Mouse (Mus musculus): ENCODE data around the gene Pnpla5. TPM values are rescaled to one million over a fixed set of nuclear protein-coding genes. Genes with fewer than 3 reads are reported as not detected.
A peak's percentile ranks its signal among the peaks of the same experiment; 100 is the strongest.
"Not testable (repeated sequence)": the region's sequence is repeated elsewhere in the genome, so short reads cannot be mapped to it uniquely, and the experiment has no call there.

The Pnpla5 gene
- polyA plus RNA-seq, 1 experiment from 2014 or later, result not detected

DNA sequence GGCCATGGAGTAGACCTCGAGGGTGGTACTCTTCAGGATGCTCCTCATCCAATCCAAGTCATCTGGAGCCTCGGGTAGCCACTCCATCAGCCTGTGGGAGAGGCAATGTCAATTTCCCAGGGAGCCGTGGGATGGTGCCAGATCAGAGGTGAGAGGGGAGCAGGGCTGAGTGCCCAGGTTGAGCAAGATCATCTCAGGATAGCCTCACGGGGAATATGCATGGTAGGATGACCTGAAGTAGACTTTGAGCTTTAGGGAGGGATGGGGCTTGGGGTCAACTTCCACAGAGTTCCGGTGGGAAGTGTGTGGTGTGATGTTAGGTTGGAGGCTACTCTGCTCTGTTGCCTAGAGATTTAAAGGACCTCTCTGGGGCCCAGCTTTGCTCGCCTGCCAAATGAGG is 9.1 kb downstream of the Pnpla5 start:
- H3K4me1 ChIP-seq (replicated peaks), result no peaks in the 10 kb centered on the region
- no peak overlapping the region for H3K4me2 ChIP-seq (replicated peaks)
- H3K9me3 ChIP-seq, result no peaks in the 10 kb centered on the region
- H3K27ac ChIP-seq, result no peak overlapping the region
- no peaks in the 10 kb centered on the region for H3K36me3 ChIP-seq
- no peak overlapping the region for H3K4me3 ChIP-seq (replicated peaks)
- H3K27me3 ChIP-seq, result no peaks in the 10 kb centered on the region
- no peak for ATAC-seq
- no peak overlapping the region for H3K9ac ChIP-seq (replicated peaks)
- WGBS, result 84% methylated on average over 6 of the region's 6 CpGs

DNA sequence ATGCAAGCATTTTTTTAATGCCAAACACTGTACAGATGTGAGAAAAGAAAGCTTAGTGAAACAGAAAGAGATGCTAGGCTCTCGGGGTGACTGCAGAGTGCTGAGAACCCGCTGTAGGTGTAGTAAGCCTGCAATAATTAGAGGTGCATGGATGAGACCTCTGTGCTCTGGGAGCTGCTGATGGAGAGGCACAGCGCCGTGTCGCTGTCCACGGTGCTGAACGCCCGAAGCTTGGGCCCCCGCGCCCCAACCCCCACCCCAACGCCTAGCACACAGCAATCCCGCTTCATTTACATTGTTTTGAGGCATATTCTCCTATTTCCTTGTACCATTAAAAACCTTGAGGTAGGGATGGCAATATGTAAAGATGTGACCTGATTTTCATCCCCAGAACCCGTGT is 14.1 kb downstream of the Pnpla5 start:
- H3K4me3 ChIP-seq (replicated peaks), result no peak overlapping the region
- no peaks in the 10 kb centered on the region for H3K36me3 ChIP-seq
- H3K4me1 ChIP-seq (replicated peaks), result peaks cover 23% of the 10 kb centered on the region
- H3K27me3 ChIP-seq, result peaks cover 35% of the 10 kb centered on the region
- no peaks in the 10 kb centered on the region for H3K9me3 ChIP-seq
- 5% methylated on average over 13 of the region's 13 CpGs for WGBS
- H3K4me2 ChIP-seq (replicated peaks), result no peak overlapping the region
- no peak overlapping the region for H3K27ac ChIP-seq
- ATAC-seq, result no peak
- H3K9ac ChIP-seq (replicated peaks), result no peak overlapping the region

DNA sequence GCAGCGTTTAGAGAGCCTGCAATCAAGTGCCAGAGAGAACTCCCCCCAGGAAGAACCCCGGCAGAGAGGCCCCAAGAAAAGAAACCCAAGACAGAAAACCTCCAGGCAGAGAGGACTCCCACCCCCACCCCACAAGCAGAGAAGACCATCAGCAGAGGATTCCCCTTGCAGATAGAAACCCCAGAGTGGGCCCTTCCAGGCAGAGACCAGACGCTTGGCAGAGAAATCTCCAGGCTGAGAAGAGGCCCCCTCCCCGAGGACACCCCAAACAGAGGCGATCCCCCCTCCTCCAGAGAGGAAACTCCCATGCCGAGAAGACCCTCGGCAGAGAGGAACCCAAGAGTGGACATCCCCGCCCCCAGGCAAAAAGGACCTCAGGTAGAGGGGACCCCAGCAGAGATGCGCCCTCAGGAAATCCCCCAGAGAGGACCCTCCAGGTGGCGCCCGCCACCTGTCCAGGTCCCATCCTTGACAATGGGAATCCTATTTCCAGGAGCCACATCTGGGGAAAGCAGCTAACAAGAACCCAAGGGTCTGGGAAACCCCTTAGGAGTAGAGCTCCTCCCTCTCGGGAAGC is 17.0 kb downstream of the Pnpla5 start:
- H3K9me3 ChIP-seq, result no peaks in the 10 kb centered on the region
- peak overlapping the region; percentile 74 for H3K9ac ChIP-seq (replicated peaks)
- peaks cover 45% of the 10 kb centered on the region for H3K27me3 ChIP-seq
- H3K36me3 ChIP-seq, result no peaks in the 10 kb centered on the region
- peak overlapping the region; percentile 79 for H3K4me2 ChIP-seq (replicated peaks)
- peak overlapping the region; percentile 62 for H3K4me3 ChIP-seq (replicated peaks)
- 11% methylated on average over 12 of the region's 12 CpGs for WGBS
- H3K27ac ChIP-seq, result no peak overlapping the region
- ATAC-seq, result peak; percentile 15; the same call in 1 of the 2 replicates
- peaks cover 26% of the 10 kb centered on the region for H3K4me1 ChIP-seq (replicated peaks)

DNA sequence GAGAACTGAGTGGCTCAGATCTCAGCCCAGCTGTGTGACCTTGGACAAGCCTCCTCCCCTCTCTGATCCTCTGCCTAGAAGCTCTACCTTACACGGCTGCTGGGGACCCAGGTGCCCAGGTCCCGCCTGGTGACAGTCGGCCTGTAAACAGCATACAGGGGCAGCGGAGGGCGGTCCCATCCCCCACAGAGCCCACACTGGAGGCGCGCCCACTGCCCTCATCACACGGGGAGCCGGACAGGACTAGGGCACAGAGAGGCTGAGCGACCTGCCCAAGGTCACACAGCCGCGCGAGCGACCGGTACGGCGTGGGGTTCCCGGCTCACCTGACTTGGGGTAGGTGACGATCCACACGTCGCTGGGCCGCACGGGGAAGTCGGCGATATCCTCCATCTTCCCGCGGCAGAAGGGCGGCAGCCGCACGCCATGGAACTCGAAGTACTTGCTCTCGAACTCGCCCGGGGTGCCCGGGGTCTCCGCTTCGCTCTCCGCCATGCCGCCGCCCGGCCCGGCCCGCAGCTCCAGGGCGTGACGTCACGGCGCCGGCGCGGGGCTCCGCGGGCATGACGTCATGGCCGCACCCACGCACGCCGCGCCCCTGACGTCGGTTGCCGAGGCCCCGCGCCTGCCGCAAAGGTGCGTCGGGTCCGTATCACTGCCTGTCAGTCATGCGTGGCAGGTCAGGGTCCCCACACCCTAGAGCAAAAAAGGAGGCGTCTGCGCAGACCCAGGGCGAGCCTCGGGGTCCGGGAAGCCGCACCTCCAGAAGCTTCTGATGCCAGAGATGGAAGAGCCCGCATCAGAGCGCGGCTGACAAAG is 17.7 kb downstream of the Pnpla5 start, which contains the start of gene Sult4a1:
TSS of gene Sult4a1 (minus strand) at position 650 of the 819 bp plus-strand sequence.
- peak within 1 kb of the TSS; percentile 62 for H3K4me3 ChIP-seq (replicated peaks)
- peaks cover 45% of the 10 kb centered on the region for H3K27me3 ChIP-seq
- peaks cover 26% of the 10 kb centered on the region for H3K4me1 ChIP-seq (replicated peaks)
- H3K4me2 ChIP-seq (replicated peaks), result peak within 1 kb of the TSS; percentile 79
- peak; percentile 75 for ATAC-seq
- H3K9ac ChIP-seq (replicated peaks), result peak within 1 kb of the TSS; percentile 74
- 2% methylated on average over 75 of the region's 77 CpGs for WGBS
- H3K36me3 ChIP-seq, result no peaks in the 10 kb centered on the region
- no peak within 1 kb of the TSS for H3K27ac ChIP-seq
- no peaks in the 10 kb centered on the region for H3K9me3 ChIP-seq

DNA sequence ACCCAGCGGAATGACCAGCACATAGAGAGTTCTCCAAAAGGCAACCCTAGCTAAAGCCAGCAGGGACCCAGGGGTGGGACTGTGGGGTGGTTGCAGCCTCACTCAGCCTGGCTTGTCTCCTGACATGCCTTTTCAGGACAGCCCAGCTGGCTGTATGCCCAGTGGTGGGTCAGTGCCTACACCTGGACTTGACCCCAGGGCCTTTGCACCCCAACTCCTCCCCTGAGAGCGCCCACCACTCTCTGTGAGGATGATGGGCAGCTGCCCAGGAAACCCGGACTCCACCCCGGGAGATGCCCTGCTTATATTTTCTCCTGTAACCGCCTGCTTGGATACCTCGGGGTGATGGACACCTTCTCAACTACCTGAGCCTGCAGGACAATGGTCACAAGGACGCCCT is 18.3 kb downstream of the Pnpla5 start:
- H3K9me3 ChIP-seq, result no peaks in the 10 kb centered on the region
- no peak; the same call in 1 of the 2 replicates for ATAC-seq
- H3K4me2 ChIP-seq (replicated peaks), result peak overlapping the region; percentile 79
- H3K4me3 ChIP-seq (replicated peaks), result peak overlapping the region; percentile 62
- H3K27ac ChIP-seq, result no peak overlapping the region
- 78% methylated on average over 7 of the region's 7 CpGs for WGBS
- peaks cover 26% of the 10 kb centered on the region for H3K4me1 ChIP-seq (replicated peaks)
- H3K36me3 ChIP-seq, result no peaks in the 10 kb centered on the region
- peak overlapping the region; percentile 74 for H3K9ac ChIP-seq (replicated peaks)
- H3K27me3 ChIP-seq, result peaks cover 45% of the 10 kb centered on the region

DNA sequence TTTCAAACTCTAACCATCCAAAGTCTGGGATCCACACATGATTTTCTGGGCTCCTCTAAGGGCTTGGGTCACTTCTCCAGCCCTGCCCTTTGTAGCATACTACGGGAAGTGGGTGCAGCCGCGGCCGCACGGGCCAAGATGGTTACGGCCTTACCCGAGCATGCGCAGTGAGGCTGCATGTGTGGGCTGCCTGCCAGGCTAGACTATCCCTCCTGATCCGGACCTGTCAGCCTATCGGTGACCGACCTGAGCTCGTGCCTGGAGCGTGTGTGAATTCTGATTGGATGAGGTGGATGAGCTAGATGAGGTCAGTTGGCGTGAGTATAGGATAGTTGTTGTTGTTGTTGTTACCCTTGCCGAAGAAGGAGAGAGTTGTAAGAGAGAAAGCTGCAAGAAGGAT is 25.4 kb downstream of the Pnpla5 start:
- H3K27ac ChIP-seq; H3K4me3 ChIP-seq (replicated peaks); H3K9ac ChIP-seq (replicated peaks); H3K4me1 ChIP-seq (replicated peaks); ATAC-seq; H3K9me3 ChIP-seq; H3K4me2 ChIP-seq (replicated peaks); H3K36me3 ChIP-seq; H3K27me3 ChIP-seq: not testable (repeated sequence)
- WGBS, result 92% methylated on average over 15 of the region's 15 CpGs

DNA sequence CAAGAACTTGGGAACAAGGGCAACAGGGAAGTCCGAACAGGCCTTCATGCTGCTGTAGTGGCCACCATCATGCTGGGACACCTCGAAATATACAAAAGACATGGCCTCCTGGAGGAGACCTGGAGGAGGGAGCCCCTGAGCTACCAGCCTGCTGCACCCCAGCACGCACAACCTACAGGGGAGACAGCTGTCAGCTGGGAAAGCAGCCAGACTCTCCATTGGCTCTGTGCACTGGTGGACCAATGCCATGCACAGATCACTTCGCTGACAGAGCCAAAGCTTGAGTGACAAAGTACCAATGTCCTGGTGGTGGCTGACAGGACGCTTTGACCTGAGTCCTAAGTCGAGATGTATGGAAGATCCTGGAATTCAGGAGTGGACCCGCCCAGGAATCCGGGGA is 26.9 kb downstream of the Pnpla5 start:
- Histone ChIP-seq H3K4me3 (replicated peaks) (no peak overlapping the region), H3K27ac (no peak overlapping the region), H3K4me1 (replicated peaks) (no peaks in the 10 kb centered on the region), H3K9ac (replicated peaks) (no peak overlapping the region), H3K36me3 (0 out of 2 replicates have a peak, but pooled peaks cover 5% of the 10 kb centered on the region), H3K9me3 (no peaks in the 10 kb centered on the region), H3K27me3 (no peaks in the 10 kb centered on the region), H3K4me2 (replicated peaks) (no peak overlapping the region)
- no peak for ATAC-seq
- WGBS, result 90% methylated on average over 8 of the region's 8 CpGs

DNA sequence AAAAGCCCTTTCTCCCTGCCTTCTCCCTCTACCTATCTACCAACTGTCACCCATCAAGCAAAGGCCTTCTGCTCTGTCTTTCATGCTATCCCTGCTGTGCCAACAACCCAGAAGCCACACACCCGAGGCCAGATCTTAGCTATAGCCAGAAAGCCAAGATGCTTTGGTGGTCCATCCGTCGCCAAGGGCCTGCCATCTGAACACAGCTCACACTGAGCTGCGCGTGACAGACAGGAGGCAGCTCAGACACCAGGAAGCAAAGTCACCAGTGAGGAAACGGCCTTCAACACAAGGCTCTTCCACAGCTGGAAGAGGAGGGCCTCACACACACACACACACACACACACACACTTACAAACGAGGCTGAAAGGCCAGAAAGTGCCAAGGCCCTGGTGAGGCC is 28.1 kb downstream of the Pnpla5 start:
- Histone ChIP-seq H3K27me3 (no peaks in the 10 kb centered on the region), H3K9me3 (no peaks in the 10 kb centered on the region), H3K9ac (replicated peaks) (no peak overlapping the region), H3K27ac (no peak overlapping the region), H3K4me2 (replicated peaks) (no peak overlapping the region), H3K4me1 (replicated peaks) (no peaks in the 10 kb centered on the region), H3K36me3 (peaks cover 14% of the 10 kb centered on the region), H3K4me3 (replicated peaks) (no peak overlapping the region)
- 72% methylated on average over 7 of the region's 7 CpGs for WGBS
- ATAC-seq, result no peak

DNA sequence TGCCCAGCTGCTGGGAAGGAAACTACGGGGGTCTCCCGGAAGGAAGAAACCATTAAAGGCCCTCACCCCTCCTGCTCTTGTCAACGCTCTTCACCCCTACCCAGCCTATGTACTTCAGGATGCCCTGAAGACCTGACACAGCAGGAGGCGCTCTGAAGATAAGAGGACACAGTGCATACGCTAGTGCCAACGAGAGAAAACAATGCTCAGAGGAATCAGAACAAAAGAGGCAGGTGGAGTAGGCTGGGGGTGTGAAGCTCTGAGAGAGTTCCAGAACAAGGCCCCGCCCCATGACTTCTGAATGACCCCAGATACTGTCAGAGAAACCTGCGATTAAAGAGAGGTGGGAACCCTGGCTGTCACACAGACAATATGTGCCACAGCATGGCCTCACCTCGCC is 36.2 kb downstream of the Pnpla5 start:
- Histone ChIP-seq H3K36me3 (peaks cover 14% of the 10 kb centered on the region), H3K9me3 (no peaks in the 10 kb centered on the region), H3K9ac (replicated peaks) (no peak overlapping the region), H3K27me3 (no peaks in the 10 kb centered on the region), H3K4me3 (replicated peaks) (no peak overlapping the region), H3K4me1 (replicated peaks) (no peaks in the 10 kb centered on the region; the same call in 1 of the 2 replicates), H3K27ac (no peak overlapping the region), H3K4me2 (replicated peaks) (no peak overlapping the region)
- 61% methylated on average over 9 of the region's 9 CpGs for WGBS
- no peak for ATAC-seq

DNA sequence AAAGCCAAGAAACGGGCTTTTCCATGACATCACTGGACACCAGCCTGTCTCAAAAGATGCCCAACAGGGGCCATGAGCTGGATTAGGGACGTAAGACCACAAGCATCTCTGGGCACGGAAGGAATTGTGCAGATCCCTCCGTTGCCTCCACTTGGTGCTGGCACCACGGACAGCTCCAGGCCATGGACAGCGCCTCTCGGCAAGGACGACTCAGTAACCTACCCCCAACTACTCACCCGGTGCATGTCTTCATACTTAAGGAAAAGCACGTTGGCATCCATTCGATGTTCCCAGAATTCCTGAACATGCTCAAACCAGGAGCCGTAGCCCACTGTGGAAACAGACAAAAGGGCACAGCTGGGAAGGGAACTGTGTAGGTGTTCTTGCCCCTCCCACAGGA is 36.6 kb downstream of the Pnpla5 start:
- 42% methylated on average over 12 of the region's 12 CpGs for WGBS
- H3K27me3 ChIP-seq, result no peaks in the 10 kb centered on the region
- no peak overlapping the region for H3K9ac ChIP-seq (replicated peaks)
- H3K36me3 ChIP-seq, result peaks cover 14% of the 10 kb centered on the region
- ATAC-seq, result no peak
- H3K4me1 ChIP-seq (replicated peaks), result no peaks in the 10 kb centered on the region; the same call in 1 of the 2 replicates
- H3K4me3 ChIP-seq (replicated peaks), result no peak overlapping the region
- no peaks in the 10 kb centered on the region for H3K9me3 ChIP-seq
- no peak overlapping the region for H3K27ac ChIP-seq
- no peak overlapping the region for H3K4me2 ChIP-seq (replicated peaks)

DNA sequence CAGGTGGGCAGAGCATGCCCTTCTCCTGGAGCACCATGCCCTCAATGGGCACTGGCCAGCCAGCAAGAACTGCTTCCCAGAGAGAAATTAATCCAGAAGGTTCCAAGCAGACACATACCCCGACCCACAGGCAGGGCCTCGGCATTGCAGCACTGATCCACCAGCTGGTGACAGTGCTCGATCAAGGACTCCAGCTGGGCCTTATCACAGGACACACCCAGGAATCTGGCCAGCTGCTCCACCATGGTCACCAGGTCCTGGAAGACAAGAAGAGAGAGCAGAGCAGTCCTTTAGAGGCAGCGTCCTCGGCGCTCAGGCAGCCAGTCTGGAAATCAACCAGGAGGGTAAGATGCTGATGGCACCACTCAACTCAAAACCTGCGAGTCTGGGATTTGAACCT is 42.9 kb downstream of the Pnpla5 start:
- Histone ChIP-seq H3K27me3 (peaks cover 3% of the 10 kb centered on the region; the same call in 1 of the 2 replicates), H3K9me3 (no peaks in the 10 kb centered on the region)
- no peak for ATAC-seq

DNA sequence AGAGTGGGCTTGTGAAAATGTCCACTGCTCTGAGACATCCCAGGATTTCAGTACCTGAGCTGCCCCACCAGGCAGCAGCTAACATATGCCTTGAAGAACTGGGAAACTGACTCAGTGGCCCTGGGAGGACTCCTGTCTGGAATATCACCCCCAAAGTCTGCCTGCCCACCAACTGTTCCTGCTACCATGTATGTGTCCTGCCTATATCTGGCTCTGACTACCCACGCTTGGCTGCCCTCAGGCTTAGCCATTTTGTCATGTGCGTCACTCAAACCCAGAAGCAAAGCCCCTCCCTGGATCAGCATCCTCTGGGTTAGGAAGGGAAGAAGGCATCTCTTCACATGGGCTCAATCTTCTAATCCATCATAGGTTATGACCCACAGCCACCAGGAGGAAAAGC is 43.5 kb downstream of the Pnpla5 start:
- Histone ChIP-seq H3K4me1 (replicated peaks) (peaks cover 6% of the 10 kb centered on the region), H3K36me3 (0 out of 2 replicates have a peak, but pooled peaks cover 3% of the 10 kb centered on the region), H3K27me3 (peaks cover 8% of the 10 kb centered on the region; the same call in 1 of the 2 replicates), H3K9ac (replicated peaks) (no peak overlapping the region), H3K4me2 (replicated peaks) (no peak overlapping the region), H3K27ac (no peak overlapping the region), H3K9me3 (no peaks in the 10 kb centered on the region), H3K4me3 (replicated peaks) (no peak overlapping the region)
- WGBS, result 98% methylated on average over 2 of the region's 2 CpGs
- ATAC-seq, result no peak

More for the DNA sequence above, 42.9 kb downstream of the Pnpla5 start:
- Histone ChIP-seq H3K9ac (replicated peaks) (no peak overlapping the region), H3K36me3 (0 out of 2 replicates have a peak, but pooled peaks cover 3% of the 10 kb centered on the region), H3K27ac (no peak overlapping the region), H3K4me2 (replicated peaks) (no peak overlapping the region), H3K4me3 (replicated peaks) (no peak overlapping the region), H3K4me1 (replicated peaks) (peaks cover under 1% of the 10 kb centered on the region; the same call in 1 of the 2 replicates)
- WGBS, result 82% methylated on average over 7 of the region's 7 CpGs

All from midbrain, embryonic 13.5 days (tissue).